Mouse (Mus musculus) midbrain, embryonic 14.5 days (tissue): Measurements from ENCODE around the gene Tbc1d2. TPM values are rescaled to one million over a fixed set of nuclear protein-coding genes. Genes with fewer than 3 reads are reported as not detected.

Source experiments
- ATAC-seq: fragments of 200-750 bp; cut with Nextera tagmentation; 2 replicates; pipeline ENCODE4 v1.8.0; 2017; ENCODE audit warnings: moderate number of reproducible peaks, moderate library complexity; ENCODE audit not compliant: low FRiP score, low TSS enrichment
- DNase-seq: peaks from one replicate; pipeline ENCODE4 v3.0.0-alpha.2; 2015
- H3K27ac ChIP-seq: fragments of 300-500 bp; sonication (generic); replicated peaks from 2 replicates; pipeline ENCODE4 v1.5.1; 2014; ENCODE audit warnings: mild to moderate bottlenecking, low read depth, low read length, moderate library complexity
- H3K27me3 ChIP-seq: fragments of 300-500 bp; sonication (generic); 2 replicates; pipeline ENCODE4 v1.6.1; 2014; ENCODE audit warnings: low read length, control low read depth, mixed read lengths; ENCODE audit not compliant: control insufficient read depth, insufficient read depth
- H3K36me3 ChIP-seq: fragments of 300-500 bp; sonication (generic); 2 replicates; pipeline ENCODE4 v1.6.1; 2014; ENCODE audit warnings: low read length, control low read depth; ENCODE audit not compliant: control insufficient read depth, insufficient read depth
- H3K4me1 ChIP-seq: fragments of 300-500 bp; sonication (generic); 2 replicates; pipeline ENCODE4 v1.6.1; 2014; ENCODE audit warnings: mild to moderate bottlenecking, antibody characterized with exemption, low read length, control low read depth; ENCODE audit not compliant: control insufficient read depth, insufficient read depth
- H3K4me2 ChIP-seq: fragments of 300-500 bp; sonication (generic); 2 replicates; pipeline ENCODE4 v1.6.1; 2014; ENCODE audit warnings: mild to moderate bottlenecking, low read length, moderate library complexity
- H3K4me3 ChIP-seq: fragments of 300-500 bp; sonication (generic); replicated peaks from 2 replicates; pipeline ENCODE4 v1.5.1; 2014; ENCODE audit warnings: low read depth, low read length
- H3K9ac ChIP-seq: fragments of 300-500 bp; sonication (generic); replicated peaks from 2 replicates; pipeline ENCODE4 v1.6.1; 2014; ENCODE audit warnings: mild to moderate bottlenecking, low read length, moderate library complexity
- H3K9me3 ChIP-seq: fragments of 300-500 bp; sonication (generic); 2 replicates; pipeline ENCODE4 v1.6.1; 2016; ENCODE audit warnings: low read length, control low read depth, mixed read lengths; ENCODE audit not compliant: control insufficient read depth
- WGBS: fragments of 180-500 bp; shearing (Covaris S2); extraction: QIAGEN DNeasy Blood & Tissue Kit; methylation state at CpG from one replicate; pipeline ENCODE4 v1.1.7; 2014; 5-methylcytosine and 5-hydroxymethylcytosine counted together
- polyA plus RNA-seq: library from polyadenylated mRNA; unstranded; fragments of >200 nt; fragmentation: Nextera tagmentation; extraction: Ambion mirVana; gene quantifications from 2 replicates; pipeline ENCODE4 v1.2.1, GENCODE M21; 2014

Gene Tbc1d2
- polyA plus RNA-seq, 1 experiment from 2014 or later = 0.16 TPM

DNA sequence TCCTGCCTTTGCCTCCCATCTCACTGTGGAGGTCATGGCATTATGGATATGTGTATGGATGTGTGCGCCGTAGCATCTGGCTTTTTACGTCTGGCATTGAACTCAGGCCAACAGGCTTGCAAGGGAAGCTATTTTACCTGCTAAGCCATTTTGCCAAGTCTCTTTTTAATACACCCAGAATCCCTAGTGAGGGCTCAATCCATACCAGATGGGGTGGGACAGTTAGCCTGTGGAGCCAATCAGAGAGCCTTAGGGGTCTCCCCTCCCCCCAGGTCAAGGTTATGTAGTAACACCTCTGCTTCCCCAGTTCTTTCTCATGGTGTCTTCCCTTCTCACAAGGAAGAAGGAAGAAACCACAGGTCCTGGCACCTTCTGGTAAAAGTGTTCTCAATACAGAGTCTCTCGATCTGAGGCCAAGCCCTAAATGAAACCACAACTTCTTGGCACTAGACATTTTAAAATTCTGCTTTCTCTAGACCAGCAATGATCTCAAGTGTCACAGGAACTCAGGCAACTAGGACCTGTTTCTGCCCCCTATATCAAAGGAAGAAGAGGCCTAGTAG, 84.5 kb downstream of the Tbc1d2 start:
- 95% methylated on average over 4 of the region's 4 CpGs for WGBS
- Histone ChIP-seq H3K27ac (no peak overlapping the region), H3K36me3 (no peaks in the 10 kb centered on the region), H3K27me3 (no peaks in the 10 kb centered on the region), H3K4me2 (no peak overlapping the region), H3K4me1 (0 out of 2 replicates have a peak, but pooled peaks cover 2% of the 10 kb centered on the region), H3K9ac (no peak overlapping the region), H3K4me3 (no peak overlapping the region), H3K9me3 (no peaks in the 10 kb centered on the region)
- ATAC-seq (no peak), DNase-seq (no peak)

DNA sequence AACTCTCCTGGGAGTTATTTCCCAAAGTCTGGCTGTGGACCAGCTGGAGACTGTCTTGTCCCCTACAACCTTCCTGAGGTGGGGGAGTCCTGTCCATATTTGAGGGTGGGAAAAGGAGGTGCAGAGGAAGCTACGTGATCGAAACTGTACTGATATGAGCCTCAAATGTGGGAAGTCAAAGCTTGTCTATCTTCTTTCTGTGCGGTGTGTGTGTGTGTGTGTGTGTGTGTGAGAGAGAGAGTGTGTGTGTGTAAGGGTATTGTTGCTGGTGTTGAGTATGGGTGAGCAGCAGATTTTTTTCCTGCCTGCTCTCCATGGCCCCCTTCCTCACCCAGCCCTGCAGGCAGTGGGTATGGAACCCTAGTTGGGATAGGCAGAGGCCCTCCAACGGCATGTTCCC, 85.8 kb downstream of the Tbc1d2 start:
- Histone ChIP-seq H3K4me3 (no peak overlapping the region), H3K9ac (no peak overlapping the region), H3K27me3 (no peaks in the 10 kb centered on the region), H3K9me3 (no peaks in the 10 kb centered on the region), H3K36me3 (no peaks in the 10 kb centered on the region), H3K4me2 (no peak overlapping the region), H3K4me1 (0 out of 2 replicates have a peak, but pooled peaks cover under 1% of the 10 kb centered on the region), H3K27ac (no peak overlapping the region)
- no peak for ATAC-seq
- DNase-seq = no peak
- WGBS = 91% methylated on average over 4 of the region's 4 CpGs

DNA sequence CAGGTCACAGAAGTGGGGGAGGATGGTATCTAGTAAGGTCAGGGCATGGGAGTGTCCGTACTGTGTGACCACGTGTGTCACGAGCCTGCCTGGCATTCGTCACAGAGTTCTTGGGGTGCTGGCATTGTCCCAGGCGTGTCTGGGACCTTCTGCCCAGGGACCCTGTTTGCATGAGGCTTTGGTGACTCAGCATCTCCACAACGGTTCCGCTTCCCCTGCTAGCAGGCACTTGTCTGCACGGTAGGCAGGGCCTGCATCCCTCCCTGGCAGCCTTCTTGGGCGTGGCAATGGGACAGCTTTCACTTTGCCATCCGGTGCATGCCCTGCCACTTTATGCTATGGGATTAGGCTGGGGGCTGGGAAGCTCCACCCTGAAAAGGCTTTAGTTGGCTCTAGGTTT, 86.2 kb downstream of the Tbc1d2 start:
- no peak overlapping the region for H3K9ac ChIP-seq
- no peaks in the 10 kb centered on the region for H3K27me3 ChIP-seq
- H3K36me3 ChIP-seq = no peaks in the 10 kb centered on the region
- H3K4me3 ChIP-seq = no peak overlapping the region
- DNase-seq (no peak), ATAC-seq (no peak)
- no peak overlapping the region for H3K4me2 ChIP-seq
- 61% methylated on average over 10 of the region's 10 CpGs for WGBS
- no peaks in the 10 kb centered on the region for H3K4me1 ChIP-seq
- H3K27ac ChIP-seq = no peak overlapping the region
- no peaks in the 10 kb centered on the region for H3K9me3 ChIP-seq

DNA sequence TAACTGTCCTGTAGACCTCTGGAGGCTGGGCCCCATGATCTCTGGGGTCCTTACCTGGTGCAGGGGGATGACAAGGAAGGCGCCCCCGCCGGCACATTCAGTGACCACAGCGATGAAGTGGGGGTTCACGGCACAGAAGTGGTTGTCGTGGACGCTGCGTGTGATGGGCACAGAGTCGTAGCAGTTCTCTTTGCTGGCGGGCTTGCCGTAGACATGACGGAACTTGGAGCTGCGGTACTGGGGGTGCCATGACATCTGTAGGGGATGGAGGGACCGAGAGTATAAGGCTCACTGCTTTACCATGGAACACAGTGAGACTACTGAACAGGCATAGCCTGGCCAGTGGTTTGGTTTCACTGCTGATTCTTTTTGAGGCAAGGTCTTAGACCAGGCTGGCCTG, 87.2 kb downstream of the Tbc1d2 start:
- Histone ChIP-seq H3K9me3 (no peaks in the 10 kb centered on the region), H3K9ac (no peak overlapping the region), H3K36me3 (no peaks in the 10 kb centered on the region), H3K4me1 (no peaks in the 10 kb centered on the region), H3K4me2 (no peak overlapping the region), H3K27me3 (no peaks in the 10 kb centered on the region), H3K4me3 (no peak overlapping the region), H3K27ac (no peak overlapping the region)
- 97% methylated on average over 14 of the region's 14 CpGs for WGBS
- DNase-seq (no peak), ATAC-seq (no peak)

DNA sequence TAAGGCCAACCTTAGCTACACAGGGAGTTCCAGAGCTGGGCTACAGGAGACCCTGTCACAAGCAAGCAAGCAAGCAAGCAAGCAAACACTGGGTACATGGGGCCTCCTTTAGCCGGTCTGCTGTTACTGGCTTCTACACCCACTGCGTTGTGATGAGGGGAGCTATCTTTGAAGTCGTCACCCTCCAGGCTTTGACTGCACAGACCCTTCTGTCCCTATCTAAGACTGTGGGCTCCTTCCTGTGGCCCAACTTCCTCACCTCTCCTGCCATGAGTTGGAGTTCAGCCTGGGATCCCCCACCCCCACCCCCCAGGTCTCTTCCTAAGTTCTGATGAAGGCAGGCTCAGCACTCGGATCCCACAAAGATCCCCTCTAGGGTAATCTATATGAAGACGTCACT, 88.0 kb downstream of the Tbc1d2 start:
- Histone ChIP-seq H3K4me2 (no peak overlapping the region), H3K27ac (no peak overlapping the region), H3K4me1 (no peaks in the 10 kb centered on the region), H3K9me3 (no peaks in the 10 kb centered on the region), H3K9ac (no peak overlapping the region), H3K36me3 (no peaks in the 10 kb centered on the region), H3K27me3 (no peaks in the 10 kb centered on the region), H3K4me3 (no peak overlapping the region)
- WGBS = 69% methylated on average over 5 of the region's 5 CpGs
- no peak for ATAC-seq
- DNase-seq = no peak

DNA sequence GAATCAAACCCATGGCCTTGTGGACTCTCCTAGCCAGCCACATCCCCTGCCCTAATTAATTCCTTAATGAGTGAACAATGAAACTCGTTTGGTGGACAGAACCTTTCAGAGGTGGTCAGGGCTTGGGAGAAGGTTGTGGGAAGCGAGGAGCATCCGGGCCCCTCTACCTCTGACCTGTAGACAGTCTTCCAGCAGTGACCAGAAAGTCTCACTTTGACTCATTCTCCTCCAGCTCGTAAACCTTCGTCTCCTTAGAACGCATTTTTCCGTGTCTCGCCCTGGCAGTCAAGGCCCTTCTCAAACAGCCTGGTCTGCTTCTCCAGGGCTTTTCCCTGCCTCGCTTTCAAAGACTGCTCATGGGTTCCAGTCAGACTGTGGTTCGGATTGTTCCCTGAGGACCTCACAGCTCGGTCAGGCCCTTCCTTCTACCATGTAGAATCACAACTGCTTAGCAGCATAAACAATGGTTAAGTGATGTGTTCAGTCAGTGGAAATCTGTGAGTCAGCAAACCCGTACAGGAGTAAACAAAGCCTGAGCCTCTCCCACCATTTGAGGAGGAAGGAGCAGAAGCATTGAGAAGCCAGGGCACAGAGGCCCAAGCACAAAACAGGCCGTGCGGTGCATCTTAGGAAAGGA, 89.8 kb downstream of the Tbc1d2 start:
- no peak overlapping the region for H3K9ac ChIP-seq
- H3K27ac ChIP-seq = no peak overlapping the region
- WGBS = 84% methylated on average over 14 of the region's 14 CpGs
- ATAC-seq (no peak), DNase-seq (no peak)
- no peak overlapping the region for H3K4me2 ChIP-seq
- no peaks in the 10 kb centered on the region for H3K27me3 ChIP-seq
- H3K9me3 ChIP-seq = no peaks in the 10 kb centered on the region
- H3K4me3 ChIP-seq = no peak overlapping the region
- H3K36me3 ChIP-seq = no peaks in the 10 kb centered on the region
- no peaks in the 10 kb centered on the region for H3K4me1 ChIP-seq

DNA sequence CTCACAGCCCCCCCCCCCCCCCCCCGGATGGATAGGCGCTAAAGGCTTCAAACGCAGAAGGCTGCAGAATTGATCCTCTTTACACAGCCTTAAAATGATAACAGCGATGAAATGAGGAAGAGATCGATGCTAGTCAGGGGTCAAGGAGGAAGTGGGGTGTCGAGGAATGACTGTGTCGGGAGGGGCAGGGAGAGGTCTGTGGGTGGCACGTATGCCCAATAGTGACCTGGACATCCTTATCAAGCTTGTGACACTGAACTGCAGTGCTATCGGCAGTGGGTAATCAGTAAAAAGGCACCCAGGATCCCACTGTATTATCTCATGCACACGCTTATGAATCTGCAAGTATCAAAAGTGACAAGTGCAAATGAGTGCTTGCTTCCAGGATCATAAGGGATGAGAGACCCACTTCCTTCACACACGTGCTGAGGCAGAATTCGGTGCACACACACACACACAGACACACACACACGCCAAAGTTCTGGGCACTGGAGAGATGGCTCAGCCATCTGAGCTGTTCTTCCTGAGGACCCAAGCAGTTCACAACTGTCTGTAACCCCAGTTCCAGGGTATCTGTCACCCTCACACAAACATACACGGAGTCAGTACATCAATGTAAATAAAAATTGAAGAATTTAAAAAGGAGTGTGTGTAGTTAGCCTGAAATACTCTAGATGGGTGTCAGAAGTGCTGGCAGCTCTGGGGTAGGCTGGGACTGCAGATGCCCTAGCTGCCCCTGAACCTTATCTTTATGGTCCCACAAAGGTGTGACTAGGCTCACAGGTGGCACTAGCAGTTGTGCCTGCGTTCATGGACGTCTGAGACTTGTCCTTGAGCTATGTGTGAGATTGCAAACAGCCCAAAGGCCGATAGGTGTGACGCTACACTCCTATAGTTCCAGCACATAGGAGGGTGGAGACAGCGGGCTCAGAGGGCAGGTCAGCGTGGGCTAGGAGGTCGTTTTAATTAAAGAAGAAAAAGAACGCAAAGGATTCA, 91.0 kb downstream of the Tbc1d2 start:
- Histone ChIP-seq H3K36me3 (no peaks in the 10 kb centered on the region), H3K9ac (no peak overlapping the region), H3K4me1 (no peaks in the 10 kb centered on the region), H3K4me2 (no peak overlapping the region), H3K9me3 (no peaks in the 10 kb centered on the region), H3K27me3 (no peaks in the 10 kb centered on the region), H3K27ac (no peak overlapping the region), H3K4me3 (no peak overlapping the region)
- no peak for ATAC-seq
- WGBS = 79% methylated on average over 22 of the region's 22 CpGs
- no peak for DNase-seq

DNA sequence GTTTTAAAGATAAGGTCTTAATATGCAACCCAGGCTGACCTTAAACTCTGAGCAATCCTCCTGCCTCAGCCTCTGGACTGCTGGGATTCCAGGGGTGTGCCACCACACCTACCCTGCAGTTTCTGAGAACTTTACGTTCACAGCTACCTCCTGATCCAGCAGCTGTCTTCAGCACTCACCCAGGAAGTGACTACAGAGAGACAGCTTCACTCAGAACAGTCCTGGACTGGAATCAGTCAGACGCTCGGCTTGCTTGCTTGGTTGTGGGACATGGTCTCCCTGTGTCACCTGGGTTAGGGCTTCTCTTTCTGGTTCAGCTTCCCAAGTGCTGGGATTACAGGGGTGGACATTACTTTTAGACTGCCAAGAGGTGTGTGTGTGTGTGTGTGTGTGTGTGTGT, 93.1 kb downstream of the Tbc1d2 start:
- Histone ChIP-seq H3K27ac (no peak overlapping the region), H3K4me3 (no peak overlapping the region), H3K9me3 (no peaks in the 10 kb centered on the region), H3K9ac (no peak overlapping the region), H3K27me3 (no peaks in the 10 kb centered on the region), H3K4me1 (no peaks in the 10 kb centered on the region), H3K4me2 (no peak overlapping the region), H3K36me3 (no peaks in the 10 kb centered on the region)
- no peak for DNase-seq
- 83% methylated on average over 3 of the region's 3 CpGs for whole genome bisulfite sequencing
- no peak for ATAC-seq
